Mouse (Mus musculus) erythroblast, embryonic 14.5 days (primary cell): Measurements from ENCODE around the gene Ephb1. TPM values are rescaled to one million over a fixed set of nuclear protein-coding genes. Genes with fewer than 3 reads are reported as not detected.

Experiments
- H3K27me3 ChIP-seq: 2 replicates; pipeline ENCODE4 v1.6.1; 2012; ENCODE audit warnings: inconsistent platforms; ENCODE audit not compliant: control insufficient read depth
- H3K36me3 ChIP-seq: 2 replicates; pipeline ENCODE4 v1.6.1; 2012; ENCODE audit warnings: mild to moderate bottlenecking, inconsistent platforms; ENCODE audit not compliant: control insufficient read depth
- H3K4me1 ChIP-seq: 2 replicates; pipeline ENCODE4 v1.6.1; 2012; ENCODE audit warnings: inconsistent platforms; ENCODE audit not compliant: control insufficient read depth
- H3K4me3 ChIP-seq: replicated peaks from 2 replicates; pipeline ENCODE3; 2012; ENCODE audit warnings: moderate library complexity, mild to moderate bottlenecking, inconsistent platforms
- H3K9me3 ChIP-seq: 2 replicates; pipeline ENCODE4 v1.6.1; 2012; ENCODE audit warnings: low read length, inconsistent platforms, mixed read lengths; ENCODE audit not compliant: control insufficient read depth
- GATA1 ChIP-seq: IDR thresholded peaks from 2 replicates; pipeline ENCODE4 v1.6.1; 2012; ENCODE audit warnings: low read length, inconsistent platforms, mixed read lengths
- TAL1 ChIP-seq: IDR thresholded peaks from 3 replicates; pipeline ENCODE4 v1.6.1; 2012; ENCODE audit warnings: low read length, inconsistent platforms, mixed read lengths
- polyA plus RNA-seq: library from polyadenylated mRNA; stranded (reverse); fragments of >175 nt; gene quantifications from 2 replicates; pipeline ENCODE4 v1.2.3, GENCODE M21; 2012

Ephb1 gene
- polyA plus RNA-seq, 1 experiment = not detected

- H3K4me1 ChIP-seq = no peaks in the 10 kb centered on the region
- H3K4me3 ChIP-seq = no peak overlapping the region
- peaks cover 2% of the 10 kb centered on the region; the same call in 1 of the 2 replicates for H3K9me3 ChIP-seq
- H3K36me3 ChIP-seq = no peaks in the 10 kb centered on the region
- H3K27me3 ChIP-seq = no peaks in the 10 kb centered on the region
- TF ChIP-seq TAL1 (no peak), GATA1 (no peak)
These were observed 308.6 kb downstream of the Ephb1 start for GRCm38 (mm10) chr9:102045886-102046285.

- TF ChIP-seq TAL1 (no peak), GATA1 (no peak)
- Histone ChIP-seq H3K4me1 (no peaks in the 10 kb centered on the region), H3K4me3 (no peak overlapping the region), H3K36me3 (no peaks in the 10 kb centered on the region), H3K27me3 (no peaks in the 10 kb centered on the region), H3K9me3 (peaks cover 2% of the 10 kb centered on the region; the same call in 1 of the 2 replicates)
These were observed 309.2 kb downstream of the Ephb1 start for GRCm38 (mm10) chr9:102045111-102045861.

GRCm38 (mm10) chr9:102039011-102039733 lies 315.3 kb downstream of the Ephb1 start:
- Histone ChIP-seq H3K27me3 (no peaks in the 10 kb centered on the region), H3K4me1 (no peaks in the 10 kb centered on the region), H3K4me3 (no peak overlapping the region), H3K9me3 (peaks cover 2% of the 10 kb centered on the region; the same call in 1 of the 2 replicates), H3K36me3 (no peaks in the 10 kb centered on the region)
- TF ChIP-seq TAL1 (no peak), GATA1 (no peak)

DNA sequence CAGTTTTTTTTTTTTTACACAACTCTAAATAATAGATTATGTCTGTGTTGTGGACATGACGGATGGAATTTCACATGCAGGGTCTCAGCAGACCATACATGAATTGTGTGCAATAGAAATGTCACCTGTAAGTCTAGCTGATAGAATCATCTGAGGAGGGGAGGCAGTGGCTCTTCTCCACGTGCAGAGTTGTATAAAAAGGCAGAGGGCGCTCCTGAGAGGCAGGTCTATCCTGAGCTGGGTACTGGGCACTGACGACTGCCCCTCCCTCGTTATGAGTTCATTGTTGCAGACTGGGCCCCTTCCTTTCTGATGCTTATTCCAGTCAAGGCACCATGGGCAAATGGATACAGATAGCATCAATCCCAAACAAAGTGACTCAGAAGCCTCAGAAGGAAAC lies 318.4 kb downstream of the Ephb1 start:
- Histone ChIP-seq H3K4me3 (no peak overlapping the region), H3K4me1 (no peaks in the 10 kb centered on the region), H3K36me3 (no peaks in the 10 kb centered on the region), H3K27me3 (no peaks in the 10 kb centered on the region), H3K9me3 (no peaks in the 10 kb centered on the region; the same call in 1 of the 2 replicates)
- no peak for TF ChIP-seq TAL1
- TF ChIP-seq GATA1 = no peak

DNA sequence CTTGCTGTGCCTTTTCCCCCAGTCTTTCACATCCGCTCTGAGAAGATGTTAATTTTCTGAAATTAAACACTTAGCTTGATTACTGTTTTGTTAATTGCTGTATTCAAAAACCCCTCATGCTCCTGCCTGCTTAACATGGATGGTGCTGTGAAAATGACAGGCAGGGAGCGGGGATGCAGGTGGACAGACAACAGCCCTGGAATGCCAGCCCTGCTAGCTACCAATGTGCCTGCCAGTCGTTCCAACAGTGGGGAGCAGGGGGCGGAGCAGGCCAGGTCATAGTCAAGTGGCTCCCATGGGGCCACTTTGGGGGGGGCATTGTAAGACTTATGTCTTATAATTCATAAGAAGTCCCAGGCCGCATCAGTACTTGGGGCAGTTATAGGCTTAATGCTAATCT lies 321.3 kb downstream of the Ephb1 start:
- H3K4me3 ChIP-seq = no peak overlapping the region
- no peaks in the 10 kb centered on the region for H3K36me3 ChIP-seq
- no peaks in the 10 kb centered on the region for H3K27me3 ChIP-seq
- no peaks in the 10 kb centered on the region for H3K4me1 ChIP-seq
- no peaks in the 10 kb centered on the region; the same call in 1 of the 2 replicates for H3K9me3 ChIP-seq
- no peak for TF ChIP-seq GATA1

GRCm38 (mm10) chr9:102032376-102032775 lies 322.1 kb downstream of the Ephb1 start:
- Histone ChIP-seq H3K27me3 (no peaks in the 10 kb centered on the region), H3K9me3 (no peaks in the 10 kb centered on the region; the same call in 1 of the 2 replicates), H3K4me1 (no peaks in the 10 kb centered on the region), H3K36me3 (no peaks in the 10 kb centered on the region), H3K4me3 (no peak overlapping the region)
- no peak for TF ChIP-seq TAL1

DNA sequence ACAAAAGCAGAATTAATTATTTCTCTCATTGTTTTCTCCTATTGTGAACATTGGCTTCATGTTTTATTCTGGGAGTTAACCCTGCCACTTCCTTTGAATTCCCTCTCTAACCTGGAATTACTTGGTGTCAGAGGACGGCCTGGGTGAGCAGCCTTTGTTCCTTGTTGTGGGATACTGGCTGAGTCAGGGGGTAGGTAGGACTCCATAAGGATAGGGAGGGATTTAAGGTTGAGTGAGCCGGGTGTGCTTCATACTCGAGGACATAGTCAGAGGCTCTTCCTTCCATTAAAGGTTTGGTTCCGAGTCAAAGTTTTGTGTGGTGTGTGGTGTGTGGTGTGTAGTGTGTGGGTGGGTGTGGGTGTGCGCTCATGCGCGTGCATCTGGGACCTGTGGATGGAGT lies 324.8 kb downstream of the Ephb1 start:
- TF ChIP-seq GATA1 (no peak), TAL1 (no peak)
- no peaks in the 10 kb centered on the region for H3K9me3 ChIP-seq
- H3K27me3 ChIP-seq = no peaks in the 10 kb centered on the region

DNA sequence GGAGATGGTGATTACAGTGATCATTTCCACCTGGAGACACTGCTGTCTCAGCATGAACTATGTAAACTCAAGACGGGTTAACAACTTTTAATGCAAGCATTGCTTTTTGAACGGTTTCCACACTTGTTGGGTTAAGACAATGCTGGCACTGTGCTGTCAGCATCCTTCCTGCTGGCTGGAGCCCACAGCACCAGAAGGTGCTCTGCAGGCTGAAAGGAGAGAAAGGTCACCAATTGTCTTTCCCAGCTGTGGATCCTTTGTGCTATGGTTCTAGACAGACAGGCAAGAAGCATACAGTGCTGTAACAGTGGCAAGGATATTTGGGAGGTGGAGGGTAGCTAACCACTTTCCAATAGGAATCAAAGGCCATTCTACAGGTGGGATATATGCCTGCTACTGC lies 328.4 kb downstream of the Ephb1 start:
- TF ChIP-seq TAL1 = no peak
- no peak for TF ChIP-seq GATA1
- H3K36me3 ChIP-seq = no peaks in the 10 kb centered on the region
- H3K27me3 ChIP-seq = no peaks in the 10 kb centered on the region
- no peak overlapping the region for H3K4me3 ChIP-seq
- no peaks in the 10 kb centered on the region for H3K4me1 ChIP-seq
- H3K9me3 ChIP-seq = no peaks in the 10 kb centered on the region

More for the DNA sequence above, 324.8 kb downstream of the Ephb1 start:
- Histone ChIP-seq H3K4me3 (no peak overlapping the region), H3K4me1 (no peaks in the 10 kb centered on the region), H3K36me3 (no peaks in the 10 kb centered on the region)

DNA sequence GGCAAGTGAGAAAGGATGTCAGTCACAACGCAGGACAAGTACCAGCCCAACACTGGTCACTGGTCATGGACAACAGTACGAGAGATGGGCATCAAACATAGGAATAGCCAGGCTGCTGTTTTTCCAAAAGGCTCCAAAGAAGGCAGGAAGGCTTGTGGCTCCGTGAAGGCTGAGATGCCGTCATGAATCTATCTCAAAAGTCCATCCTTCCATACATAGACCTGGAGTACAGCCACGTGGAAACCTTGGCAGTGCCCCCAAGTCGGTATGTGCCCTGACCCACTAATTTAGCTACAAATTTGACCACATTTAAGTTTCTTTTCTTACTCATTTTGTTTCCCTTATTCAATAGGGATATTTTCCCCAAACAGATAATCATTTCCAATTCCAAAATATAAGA lies 329.4 kb downstream of the Ephb1 start:
- Histone ChIP-seq H3K4me1 (no peaks in the 10 kb centered on the region), H3K9me3 (no peaks in the 10 kb centered on the region), H3K36me3 (no peaks in the 10 kb centered on the region), H3K27me3 (no peaks in the 10 kb centered on the region), H3K4me3 (no peak overlapping the region)
- no peak for TF ChIP-seq GATA1
- no peak for TF ChIP-seq TAL1
